Mouse (Mus musculus) spleen, embryonic (tissue): Measurements from ENCODE around the gene Olfr1020.

Experiments
- CTCF ChIA-PET: fragments of 350-600 bp; sonication (Branson Sonifier 250); formaldehyde crosslinking; loops from one replicate; lab custom pipeline; 2022; lab: Charles Lee

Gene Olfr1020

DNA sequence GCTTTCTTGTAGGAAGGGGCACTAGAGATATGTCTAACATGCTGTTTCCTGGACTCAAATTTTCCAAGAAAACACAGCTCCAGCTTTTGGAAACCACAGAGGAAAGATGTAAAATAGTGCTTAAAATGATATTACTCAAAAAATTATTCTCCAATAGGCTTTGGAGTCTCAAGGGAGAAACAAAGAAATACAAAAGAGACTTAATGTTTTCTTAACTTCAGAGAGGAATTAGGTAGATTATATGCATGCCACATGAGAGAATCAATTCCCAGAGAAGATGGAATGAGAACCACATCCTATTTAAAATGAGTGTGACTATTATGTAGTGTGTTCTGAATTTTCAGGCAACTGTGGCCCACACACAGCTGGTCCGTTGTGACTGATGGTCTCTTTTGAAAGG is at the start of gene Olfr1020:
TSS of gene Olfr1020 (plus strand) at position 301 of the 400 bp plus-strand sequence.
- CTCF ChIA-PET = no interaction called here

DNA sequence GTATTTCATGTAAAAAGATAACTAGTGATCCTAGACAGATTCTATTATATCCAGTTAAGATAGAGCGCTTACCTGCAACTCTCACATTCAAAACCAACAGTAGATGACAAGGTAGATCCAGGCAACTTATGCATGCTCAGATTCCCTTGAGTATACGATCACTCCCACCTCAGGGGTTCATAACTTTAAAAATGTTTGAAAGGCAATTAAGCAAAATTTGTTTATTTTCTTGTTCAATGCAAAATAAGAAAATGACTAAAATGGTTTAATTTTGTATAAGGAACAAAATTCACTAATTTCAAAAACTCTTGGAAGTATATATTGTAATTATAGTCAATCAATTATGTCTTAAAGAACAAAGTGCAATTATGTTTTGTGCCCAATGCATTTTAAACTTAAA is 44.4 kb upstream of the Olfr1020 start, which contains the start of gene Olfr1016:
TSS of gene Olfr1016 (minus strand) at position 101 of the 400 bp plus-strand sequence.
- CTCF ChIA-PET = no interaction called here

DNA sequence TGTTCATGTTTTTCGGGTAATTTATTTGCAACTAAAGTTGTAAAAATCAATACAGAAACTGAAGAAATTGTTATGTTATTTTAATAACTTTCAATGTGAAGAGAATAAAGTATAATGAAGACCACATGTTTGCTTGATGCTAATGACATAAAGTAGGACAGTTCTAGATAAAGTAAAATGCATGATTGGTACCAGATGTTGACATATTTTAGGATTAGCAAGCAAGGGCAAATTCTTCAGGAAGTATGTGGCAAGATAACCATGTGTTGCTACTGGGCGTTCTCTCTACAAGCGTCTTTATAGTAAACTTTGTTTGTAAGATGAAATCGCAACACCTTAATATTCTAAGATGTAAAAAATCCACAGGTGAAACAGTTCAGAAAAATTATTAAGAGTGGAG is 42.3 kb upstream of the Olfr1020 start:
- CTCF ChIA-PET = no interaction called here

DNA sequence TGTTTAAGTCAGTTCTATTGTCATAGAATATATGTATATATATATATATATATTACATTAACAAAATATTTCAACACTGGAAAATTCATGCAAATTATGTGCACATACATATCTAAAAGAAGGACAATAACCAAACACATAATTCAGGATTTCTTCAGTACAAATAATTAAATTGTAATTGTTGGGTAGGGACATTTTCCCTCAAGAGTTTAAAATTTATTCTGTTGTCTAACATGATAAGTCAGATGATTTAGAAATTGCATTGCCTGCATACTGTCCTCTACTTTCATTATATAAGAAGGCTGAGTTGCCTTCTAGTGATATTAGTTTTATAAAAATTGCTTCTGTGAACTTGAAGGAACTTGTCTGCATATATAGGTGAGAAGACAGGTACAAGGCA is 28.7 kb upstream of the Olfr1020 start, which contains the start of gene Olfr1018:
TSS of gene Olfr1018 (plus strand) at position 301 of the 400 bp plus-strand sequence.
- CTCF ChIA-PET = no interaction called here

DNA sequence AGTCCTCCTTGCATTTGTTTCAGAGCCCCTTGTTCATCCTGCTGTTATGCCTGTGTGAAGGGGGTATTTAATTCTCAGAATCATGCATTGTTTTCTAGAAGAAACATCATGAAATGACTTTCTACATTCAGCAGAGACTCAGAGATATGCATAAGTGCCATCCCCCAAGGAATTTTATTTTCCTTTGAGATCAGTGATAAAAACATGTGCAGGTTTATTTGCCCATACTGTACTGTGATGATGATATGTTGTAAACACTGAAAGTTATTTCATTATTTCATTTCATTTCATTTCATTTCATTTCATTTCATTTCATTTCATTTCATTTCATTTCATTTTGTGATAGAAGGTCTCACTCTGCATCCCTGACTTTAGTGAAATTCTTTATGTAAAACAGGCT is 1.4 kb upstream of the Olfr1020 start, which contains the start of gene Olfr1019:
TSS of gene Olfr1019 (minus strand) at position 101 of the 400 bp plus-strand sequence.
- CTCF ChIA-PET = no interaction called here

DNA sequence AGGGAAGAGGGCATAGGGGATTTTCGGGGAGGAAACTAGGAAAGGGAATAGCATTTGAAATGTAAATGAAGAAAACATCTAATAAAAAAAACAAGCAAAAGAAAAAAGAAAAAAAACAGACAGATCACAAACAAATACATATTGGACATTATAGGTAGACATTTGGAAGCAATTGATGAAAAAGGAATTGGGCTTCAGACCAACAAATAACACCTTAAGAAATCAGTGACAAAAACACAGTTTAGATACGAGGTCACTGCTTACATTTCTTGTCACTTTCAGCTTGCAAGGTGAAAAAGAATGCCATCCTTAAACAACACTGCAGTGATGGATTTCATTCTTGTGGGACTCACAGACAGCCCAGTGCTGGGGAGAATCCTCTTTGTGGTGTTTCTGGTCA is 21.5 kb downstream of the Olfr1020 start, which contains the start of gene Olfr1022:
TSS of gene Olfr1022 (plus strand) at position 301 of the 400 bp plus-strand sequence.
- CTCF ChIA-PET = no interaction called here

DNA sequence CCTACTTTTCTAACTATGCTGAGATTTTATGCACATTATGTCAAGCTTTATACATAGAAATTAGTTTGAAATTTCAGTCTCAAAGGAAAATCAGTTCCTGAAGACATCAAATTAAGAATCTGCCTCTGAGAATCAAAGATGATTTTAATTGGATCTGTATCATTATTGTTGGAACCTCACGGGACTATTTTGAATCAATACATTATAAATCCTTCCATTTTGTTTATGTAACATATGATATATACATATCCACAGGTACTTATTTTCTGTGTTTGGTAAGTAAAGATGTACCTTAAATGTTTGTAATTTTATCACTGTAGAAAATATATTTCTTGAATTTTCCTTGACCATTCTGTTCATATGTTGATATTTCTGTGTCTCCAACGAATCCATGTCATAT is 38.5 kb downstream of the Olfr1020 start, which contains the start of gene Olfr1023:
TSS of gene Olfr1023 (plus strand) at position 301 of the 400 bp plus-strand sequence.
- CTCF ChIA-PET = no interaction called here
